ENCODE assay signal across 14 mouse cellular contexts in the genomic region with DNA sequence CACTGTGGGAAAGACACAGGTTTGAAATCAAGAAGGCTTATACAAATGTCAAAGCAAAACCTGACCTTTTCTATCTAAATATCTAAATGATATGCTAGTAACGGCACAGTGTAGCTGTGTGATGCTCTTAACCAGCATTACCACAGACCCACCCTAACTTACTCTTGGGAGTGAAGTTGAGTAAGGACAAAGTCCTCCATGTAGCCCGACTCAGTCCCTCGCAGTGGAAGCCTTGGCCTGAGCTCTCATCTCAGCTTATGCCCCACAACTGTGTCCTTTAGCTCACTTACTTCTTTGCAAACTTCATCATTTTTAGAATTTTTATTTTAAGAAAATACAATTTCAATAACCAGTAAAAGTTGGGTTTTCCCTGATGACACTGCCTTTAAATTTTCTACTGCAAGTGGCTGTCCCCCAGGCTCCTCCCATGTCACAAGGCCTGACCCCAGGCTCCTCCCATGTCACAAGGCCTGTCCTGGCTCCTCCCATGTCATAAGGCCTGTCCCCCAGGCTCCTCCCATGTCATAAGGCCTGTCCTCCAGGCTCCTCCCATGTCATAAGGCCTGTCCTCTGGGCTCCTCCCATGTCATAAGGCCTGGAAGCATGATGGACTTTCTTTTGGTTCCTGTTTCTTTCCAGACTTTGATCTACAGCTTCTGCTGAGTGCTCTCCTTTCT. TPM values are rescaled to one million over a fixed set of nuclear protein-coding genes. Genes with fewer than 3 reads are reported as not detected.
A peak's percentile ranks its signal among the peaks of the same experiment; 100 is the strongest.
DNase-seq lines count a peak whose midpoint lies in the region; ATAC-seq and TF ChIP-seq lines count a peak whose summit lies in the region.
"Had no signal": no experiment of that assay in that cellular context is flagged by ENCODE, and none has a peak within 500 bp of the region (broad histone marks: within the 10 kb centered on the region; RNA-seq: fewer than 3 reads in every experiment).

No protein-coding gene starts in this region.

- no peaks in the 10 kb centered on the region for H3K4me1 ChIP-seq in testis, adult 2 months (ENCODE audit: control insufficient read depth, insufficient read depth, low read length)
- no peaks in the 10 kb centered on the region for H3K4me1 ChIP-seq in liver, embryonic 15.5 days (replicated peaks)
- H3K4me1 ChIP-seq: forebrain, embryonic 13.5 days had no signal

- no peak for DNase-seq in testis, postnatal 10 days (ENCODE audit: low spot score)
- DNase-seq in layer of hippocampus, adult 18-20 months (ENCODE audit: low spot score in 2 of 2): no peak
- DNase-seq in urinary bladder, postnatal 4 days (ENCODE audit: low spot score in 2 of 2): no peak
- no peak for DNase-seq in frontal cortex, postnatal 36 days (ENCODE audit: low spot score in 2 of 2)
- no peak for DNase-seq in yolk sac, embryonic 10.5 days (ENCODE audit: low spot score)
- DNase-seq: cerebellum, postnatal 25 days; heart, adult 18-20 months; kidney, postnatal 4 days; left cerebral cortex, postnatal 4 days had no signal

- no peak overlapping the region for H3K9ac ChIP-seq in liver, embryonic 15.5 days
- H3K9ac ChIP-seq: forebrain, embryonic 13.5 days had no signal

- no peaks in the 10 kb centered on the region for H3K27me3 ChIP-seq in testis, adult 2 months (ENCODE audit: control insufficient read depth, insufficient read depth, low read length)
- no peaks in the 10 kb centered on the region for H3K27me3 ChIP-seq in liver, embryonic 15.5 days
- H3K27me3 ChIP-seq: forebrain, embryonic 13.5 days; megakaryocyte, embryonic 14.5 days had no signal

- H3K4me3 ChIP-seq in testis, adult 2 months (ENCODE audit: control insufficient read depth, low read depth, low read length): peak overlapping the region; percentile 76
- H3K4me3 ChIP-seq in liver, embryonic 15.5 days (replicated peaks): no peak overlapping the region
- H3K4me3 ChIP-seq: forebrain, embryonic 13.5 days had no signal

- no peak for TF ChIP-seq CTCF in testis, adult 2 months (IDR thresholded peaks at IDR 0.05; ENCODE audit: control insufficient read depth, insufficient read depth, insufficient replicate concordance, low read depth, low read length)

- no peaks in the 10 kb centered on the region for H3K9me3 ChIP-seq in liver, embryonic 15.5 days (replicated peaks)
- H3K9me3 ChIP-seq: forebrain, embryonic 13.5 days; megakaryocyte, embryonic 14.5 days had no signal

- H3K27ac ChIP-seq in testis, adult 2 months (ENCODE audit: control insufficient read depth, insufficient read depth, low read depth, low read length): peak overlapping the region; percentile 57
- no peak overlapping the region for H3K27ac ChIP-seq in liver, embryonic 15.5 days (replicated peaks)
- H3K27ac ChIP-seq: forebrain, embryonic 13.5 days had no signal

- TF ChIP-seq POLR2A in testis, adult 2 months (IDR thresholded peaks at IDR 0.05; ENCODE audit: control insufficient read depth, low read depth, low read length): no peak

- peaks cover 4% of the 10 kb centered on the region for H3K36me3 ChIP-seq in testis, adult 2 months (ENCODE audit: control insufficient read depth, insufficient read depth, low read length)
- H3K36me3 ChIP-seq in liver, embryonic 15.5 days (replicated peaks): peaks cover 50% of the 10 kb centered on the region

- ATAC-seq in erythroblast, adult 5-6 weeks (replicated peaks; ENCODE audit: low FRiP score, poor library complexity, severe bottlenecking): peak; percentile 88
- peak; percentile 52 for ATAC-seq in liver, embryonic 15.5 days (ENCODE audit: insufficient read depth)
- ATAC-seq: forebrain, embryonic 13.5 days had no signal

- no peak overlapping the region for H3K4me2 ChIP-seq in liver, embryonic 15.5 days
- H3K4me2 ChIP-seq: forebrain, embryonic 13.5 days had no signal

- 87% methylated on average over 3 of the region's 3 CpGs for WGBS in liver, embryonic 15.5 days (ENCODE audit: insufficient replicate concordance)

RNA-seq across cellular contexts. Expression of a gene that starts 15.8 kb away (rescaled TPM):
- 29.4 and 33.2 TPM in 2 replicates for polyA plus RNA-seq in testis, adult 2 months (2012; rRNA removed)
- 79.2 and 116 TPM in 2 replicates for total RNA-seq in erythroblast, adult 5-6 weeks (2015; ENCODE audit: low replicate concordance)
- 239 and 296 TPM in 2 replicates for total RNA-seq in erythroblast, adult 5-6 weeks (2017; ENCODE audit: low replicate concordance)
- 12.7 and 13.7 TPM in 2 replicates for polyA plus RNA-seq in liver, embryonic 15.5 days (2015; fragmentation: Nextera tagmentation; extraction: Ambion mirVana)
- 100 to 1,000 TPM in 1 of 2 experiments, 10 to 100 TPM in 1; 97.2 to 101 TPM for total RNA-seq in layer of hippocampus, adult 18-20 months (2021)

RNA-seq across cellular contexts. Expression of a gene that starts 45.1 kb away (rescaled TPM):
- 2.8 and 3.2 TPM in 2 replicates for polyA plus RNA-seq in testis, adult 2 months (2012; rRNA removed)
- 18.8 and 20.9 TPM in 2 replicates for total RNA-seq in erythroblast, adult 5-6 weeks (2015; ENCODE audit: low replicate concordance)
- total RNA-seq in erythroblast, adult 5-6 weeks (2017; ENCODE audit: low replicate concordance): 21.9 and 22.2 TPM in 2 replicates
- 18.0 and 18.1 TPM in 2 replicates for polyA plus RNA-seq in liver, embryonic 15.5 days (2015; fragmentation: Nextera tagmentation; extraction: Ambion mirVana)
- total RNA-seq in layer of hippocampus, adult 18-20 months (2021): 10 to 100 TPM; 11.0 to 12.1 TPM
